Mouse (Mus musculus): ENCODE results near the gene 3830406C13Rik. TPM values are rescaled to one million over a fixed set of nuclear protein-coding genes. Genes with fewer than 3 reads are reported as not detected.

The 3830406C13Rik gene
- polyA plus RNA-seq, 2 experiments, result 26.9 to 43.8 TPM

- ATAC-seq (ENCODE audit: low FRiP score, low read depth), result no peak
- no peak for DNase-seq (ENCODE audit: low spot score)
- no peak overlapping the region for H3K4me3 ChIP-seq (replicated peaks; ENCODE audit: low read length)
- no peaks in the 10 kb centered on the region for H3K9me3 ChIP-seq (ENCODE audit: control insufficient read depth, low read length)
- WGBS, result 87% methylated on average over 7 of the region's 7 CpGs
- no peaks in the 10 kb centered on the region for H3K27me3 ChIP-seq (ENCODE audit: control insufficient read depth, insufficient read depth, low read length)
- no peak overlapping the region for H3K27ac ChIP-seq (replicated peaks; ENCODE audit: low read depth, low read length)
- no peaks in the 10 kb centered on the region for H3K4me1 ChIP-seq (ENCODE audit: control insufficient read depth, insufficient read depth, low read length)
- no peak overlapping the region for H3K4me2 ChIP-seq (replicated peaks; ENCODE audit: low read depth, low read length, severe bottlenecking)
- no peak for TF ChIP-seq POLR2A (IDR thresholded peaks at IDR 0.05; ENCODE audit: borderline replicate concordance, extremely low read depth, insufficient read depth, insufficient read length)
- no peak overlapping the region for H3K9ac ChIP-seq (ENCODE audit: low read depth, low read length, severe bottlenecking)
- peaks cover 3% of the 10 kb centered on the region; the same call in 1 of the 2 replicates for H3K36me3 ChIP-seq (ENCODE audit: control insufficient read depth, insufficient read depth, low read length)
These were observed 12.4 kb downstream of the 3830406C13Rik start for GRCm38 (mm10) chr14:12296391-12296790.

- H3K9me3 ChIP-seq (ENCODE audit: control insufficient read depth, low read length), result no peaks in the 10 kb centered on the region
- peaks cover 3% of the 10 kb centered on the region; the same call in 1 of the 2 replicates for H3K36me3 ChIP-seq (ENCODE audit: control insufficient read depth, insufficient read depth, low read length)
- no peak for DNase-seq (ENCODE audit: low spot score)
- no peak for ATAC-seq (ENCODE audit: low FRiP score, low read depth)
- no peaks in the 10 kb centered on the region for H3K27me3 ChIP-seq (ENCODE audit: control insufficient read depth, insufficient read depth, low read length)
- no peak overlapping the region for H3K4me3 ChIP-seq (replicated peaks; ENCODE audit: low read length)
- H3K4me2 ChIP-seq (replicated peaks; ENCODE audit: low read depth, low read length, severe bottlenecking), result no peak overlapping the region
- H3K9ac ChIP-seq (ENCODE audit: low read depth, low read length, severe bottlenecking), result no peak overlapping the region
- no peak for TF ChIP-seq POLR2A (IDR thresholded peaks at IDR 0.05; ENCODE audit: borderline replicate concordance, extremely low read depth, insufficient read depth, insufficient read length)
- H3K4me1 ChIP-seq (ENCODE audit: control insufficient read depth, insufficient read depth, low read length), result no peaks in the 10 kb centered on the region
- no peak overlapping the region for H3K27ac ChIP-seq (replicated peaks; ENCODE audit: low read depth, low read length)
These were observed 15.2 kb downstream of the 3830406C13Rik start for GRCm38 (mm10) chr14:12299171-12299570.

GRCm38 (mm10) chr14:12299654-12300053, 15.7 kb downstream of the 3830406C13Rik start:
- no peaks in the 10 kb centered on the region for H3K27me3 ChIP-seq (ENCODE audit: control insufficient read depth, insufficient read depth, low read length)
- no peak for ATAC-seq (ENCODE audit: low FRiP score, low read depth)
- H3K4me3 ChIP-seq (replicated peaks; ENCODE audit: low read length), result no peak overlapping the region
- 84% methylated on average over 6 of the region's 6 CpGs for WGBS
- H3K9ac ChIP-seq (ENCODE audit: low read depth, low read length, severe bottlenecking), result no peak overlapping the region
- peaks cover 3% of the 10 kb centered on the region; the same call in 1 of the 2 replicates for H3K36me3 ChIP-seq (ENCODE audit: control insufficient read depth, insufficient read depth, low read length)
- H3K4me2 ChIP-seq (replicated peaks; ENCODE audit: low read depth, low read length, severe bottlenecking), result no peak overlapping the region
- H3K4me1 ChIP-seq (ENCODE audit: control insufficient read depth, insufficient read depth, low read length), result no peaks in the 10 kb centered on the region
- DNase-seq (ENCODE audit: low spot score), result no peak
- TF ChIP-seq POLR2A (IDR thresholded peaks at IDR 0.05; ENCODE audit: borderline replicate concordance, extremely low read depth, insufficient read depth, insufficient read length), result no peak
- H3K9me3 ChIP-seq (ENCODE audit: control insufficient read depth, low read length), result no peaks in the 10 kb centered on the region
- H3K27ac ChIP-seq (replicated peaks; ENCODE audit: low read depth, low read length), result no peak overlapping the region

GRCm38 (mm10) chr14:12300275-12300674, 16.3 kb downstream of the 3830406C13Rik start:
- WGBS, result 59% methylated on average over 4 of the region's 4 CpGs
- no peak overlapping the region for H3K9ac ChIP-seq (ENCODE audit: low read depth, low read length, severe bottlenecking)
- no peak overlapping the region for H3K4me3 ChIP-seq (replicated peaks; ENCODE audit: low read length)
- no peak for ATAC-seq (ENCODE audit: low FRiP score, low read depth)
- no peak overlapping the region for H3K27ac ChIP-seq (replicated peaks; ENCODE audit: low read depth, low read length)
- H3K4me2 ChIP-seq (replicated peaks; ENCODE audit: low read depth, low read length, severe bottlenecking), result no peak overlapping the region
- peaks cover 3% of the 10 kb centered on the region; the same call in 1 of the 2 replicates for H3K36me3 ChIP-seq (ENCODE audit: control insufficient read depth, insufficient read depth, low read length)
- no peaks in the 10 kb centered on the region for H3K27me3 ChIP-seq (ENCODE audit: control insufficient read depth, insufficient read depth, low read length)
- TF ChIP-seq POLR2A (IDR thresholded peaks at IDR 0.05; ENCODE audit: borderline replicate concordance, extremely low read depth, insufficient read depth, insufficient read length), result no peak
- DNase-seq (ENCODE audit: low spot score), result no peak
- H3K4me1 ChIP-seq (ENCODE audit: control insufficient read depth, insufficient read depth, low read length), result no peaks in the 10 kb centered on the region
- no peaks in the 10 kb centered on the region for H3K9me3 ChIP-seq (ENCODE audit: control insufficient read depth, low read length)

DNA sequence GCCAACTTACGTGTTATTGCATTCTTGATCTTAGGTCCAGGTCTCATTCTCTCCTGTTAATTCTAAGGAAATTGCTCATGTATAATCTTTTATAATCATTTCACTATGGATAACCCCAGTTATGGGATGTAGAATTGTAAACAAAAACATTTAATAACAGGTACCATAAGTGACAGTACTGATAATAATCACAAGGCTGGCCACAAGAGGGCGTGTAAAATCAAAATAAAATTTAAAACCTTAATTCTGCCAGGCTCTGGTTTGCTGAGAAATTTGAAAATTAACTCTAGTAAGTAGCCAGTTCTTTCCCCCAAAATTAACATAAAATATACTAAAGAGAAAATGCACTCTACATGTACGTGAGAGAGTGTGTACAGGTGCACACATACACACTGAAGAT, 16.7 kb downstream of the 3830406C13Rik start:
- H3K9ac ChIP-seq (ENCODE audit: low read depth, low read length, severe bottlenecking), result no peak overlapping the region
- no peak overlapping the region for H3K4me2 ChIP-seq (replicated peaks; ENCODE audit: low read depth, low read length, severe bottlenecking)
- H3K27me3 ChIP-seq (ENCODE audit: control insufficient read depth, insufficient read depth, low read length), result no peaks in the 10 kb centered on the region
- H3K9me3 ChIP-seq (ENCODE audit: control insufficient read depth, low read length), result no peaks in the 10 kb centered on the region
- DNase-seq (ENCODE audit: low spot score) (peak; percentile 42), ATAC-seq (ENCODE audit: low FRiP score, low read depth) (no peak)
- H3K27ac ChIP-seq (replicated peaks; ENCODE audit: low read depth, low read length), result no peak overlapping the region
- no peaks in the 10 kb centered on the region for H3K4me1 ChIP-seq (ENCODE audit: control insufficient read depth, insufficient read depth, low read length)
- 60% methylated on average over 3 of the region's 3 CpGs for WGBS
- TF ChIP-seq POLR2A (IDR thresholded peaks at IDR 0.05; ENCODE audit: borderline replicate concordance, extremely low read depth, insufficient read depth, insufficient read length), result no peak
- H3K4me3 ChIP-seq (replicated peaks; ENCODE audit: low read length), result no peak overlapping the region
- peaks cover 3% of the 10 kb centered on the region; the same call in 1 of the 2 replicates for H3K36me3 ChIP-seq (ENCODE audit: control insufficient read depth, insufficient read depth, low read length)

- 58% methylated on average over 2 of the region's 2 CpGs for WGBS
- Histone ChIP-seq H3K9me3 (ENCODE audit: control insufficient read depth, low read length) (no peaks in the 10 kb centered on the region), H3K4me3 (replicated peaks; ENCODE audit: low read length) (no peak overlapping the region), H3K27ac (replicated peaks; ENCODE audit: low read depth, low read length) (no peak overlapping the region), H3K27me3 (ENCODE audit: control insufficient read depth, insufficient read depth, low read length) (no peaks in the 10 kb centered on the region), H3K4me1 (ENCODE audit: control insufficient read depth, insufficient read depth, low read length) (no peaks in the 10 kb centered on the region), H3K4me2 (replicated peaks; ENCODE audit: low read depth, low read length, severe bottlenecking) (no peak overlapping the region), H3K9ac (ENCODE audit: low read depth, low read length, severe bottlenecking) (no peak overlapping the region), H3K36me3 (ENCODE audit: control insufficient read depth, insufficient read depth, low read length) (peaks cover under 1% of the 10 kb centered on the region; the same call in 1 of the 2 replicates)
- DNase-seq (ENCODE audit: low spot score) (no peak), ATAC-seq (ENCODE audit: low FRiP score, low read depth) (no peak)
- TF ChIP-seq POLR2A (IDR thresholded peaks at IDR 0.05; ENCODE audit: borderline replicate concordance, extremely low read depth, insufficient read depth, insufficient read length), result no peak
These were observed 19.1 kb downstream of the 3830406C13Rik start for GRCm38 (mm10) chr14:12303106-12303505.

Data from limb, embryonic 14.5 days (tissue).